Mouse (Mus musculus): ENCODE results near the gene Morn3.

DNA sequence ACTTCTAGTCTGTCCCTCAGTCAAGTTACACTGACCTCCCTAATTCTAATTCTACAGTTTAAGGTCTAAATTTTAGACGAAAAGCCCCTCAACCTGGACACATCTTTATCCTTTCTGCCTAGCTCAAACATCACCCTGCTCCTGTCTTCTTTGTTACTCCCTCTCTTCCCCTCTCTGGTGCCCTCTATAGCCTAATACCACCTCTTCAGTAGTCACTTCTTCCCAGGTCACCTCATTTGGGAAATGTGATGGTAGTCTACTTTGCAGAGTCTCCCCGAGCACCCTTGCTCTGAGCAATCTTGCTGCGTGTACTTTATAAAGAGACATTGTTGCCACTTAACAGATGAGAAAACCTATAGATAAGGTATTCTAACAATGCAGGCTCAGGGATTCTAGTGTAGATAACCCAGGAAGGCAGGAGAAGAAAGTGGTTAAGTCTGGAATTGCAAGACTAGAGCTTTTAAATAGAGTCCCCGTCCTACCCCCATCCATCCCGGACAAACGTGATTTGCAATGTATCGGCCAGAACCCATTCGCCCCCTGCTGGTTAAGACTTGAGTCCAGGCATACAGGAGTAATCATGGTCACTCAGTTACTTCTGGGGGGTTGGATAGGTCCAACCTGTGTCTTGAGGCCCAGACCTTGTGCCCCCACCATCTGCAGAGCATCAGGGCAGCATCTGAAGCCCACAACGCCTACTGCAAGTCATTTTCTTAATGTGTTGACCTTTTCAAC lies 1.1 kb downstream of the Morn3 start:
- TF ChIP-seq CTCF (IDR thresholded peaks at IDR 0.05; ENCODE audit: low read depth) (peak; percentile 86), EP300 (optimal IDR thresholded peaks at IDR 0.05) (no peak)
